Mouse (Mus musculus) neutrophil, adult 5-6 weeks (primary cell): ENCODE data around the gene Taf1a. TPM values are rescaled to one million over a fixed set of nuclear protein-coding genes. Genes with fewer than 3 reads are reported as not detected.
"Not testable (repeated sequence)": the region's sequence is repeated elsewhere in the genome, so short reads cannot be mapped to it uniquely, and the experiment has no call there.

Source experiments
- ATAC-seq: fragments of 151-379, 151-347 bp; 2 replicates; pipeline ENCODE4 v1.8.0; 2017; ENCODE audit warnings: mild to moderate bottlenecking, moderate TSS enrichment; ENCODE audit not compliant: insufficient number of reproducible peaks, poor library complexity, low FRiP score, severe bottlenecking; ENCODE audit errors: extremely low read depth
- total RNA-seq: library from RNA; stranded (forward); fragments of 200-1000 nt; gene quantifications from 2 replicates; pipeline ENCODE4 v1.2.3, GENCODE M21; 2017

Taf1a gene
- total RNA-seq, 1 experiment from 2014 or later, result 50.0 TPM

GRCm38 (mm10) chr1:183382621-183383020, 6.2 kb upstream of the Taf1a start:
- no peak for ATAC-seq

- ATAC-seq, result not testable (repeated sequence)
Observed at GRCm38 (mm10) chr1:183387421-183387820, 1.4 kb upstream of the Taf1a start.

- no peak for ATAC-seq
Observed at GRCm38 (mm10) chr1:183403396-183403795, 14.6 kb downstream of the Taf1a start.

- ATAC-seq, result no peak
Observed at GRCm38 (mm10) chr1:183414081-183414727, 25.4 kb downstream of the Taf1a start.

GRCm38 (mm10) chr1:183417873-183418272, 29.1 kb downstream of the Taf1a start, which contains the start of gene Hhipl2:
Hhipl2 (plus strand) TSS chr1:183418215.
- no peak for ATAC-seq

GRCm38 (mm10) chr1:183419741-183420140, 31.0 kb downstream of the Taf1a start:
- ATAC-seq, result no peak

GRCm38 (mm10) chr1:183420296-183420695, 31.5 kb downstream of the Taf1a start:
- ATAC-seq, result no peak

GRCm38 (mm10) chr1:183424100-183424499, 35.3 kb downstream of the Taf1a start:
- no peak for ATAC-seq

- ATAC-seq, result no peak
Observed at GRCm38 (mm10) chr1:183434918-183435317, 46.1 kb downstream of the Taf1a start.

GRCm38 (mm10) chr1:183439036-183439435, 50.3 kb downstream of the Taf1a start:
- peak; percentile 60 for ATAC-seq

GRCm38 (mm10) chr1:183442015-183442774, 53.4 kb downstream of the Taf1a start:
- ATAC-seq, result peak; percentile 64; the same call in 1 of the 2 replicates

GRCm38 (mm10) chr1:183453066-183453465, 64.3 kb downstream of the Taf1a start:
- no peak for ATAC-seq

Other genes starting within 250 kb of the Taf1a start
- gene Disp1, start 167.5 kb upstream of the Taf1a start, total RNA-seq, result 9.5 and 14.1 TPM in 2 replicates
- gene Aida, start 92.4 kb upstream of the Taf1a start, total RNA-seq, result 123 and 137 TPM in 2 replicates
- gene Brox, start 91.7 kb upstream of the Taf1a start, total RNA-seq, result 92.2 and 98.3 TPM in 2 replicates
- 179 and 182 TPM in 2 replicates for gene Mia3, start 19.4 kb upstream of the Taf1a start, total RNA-seq
- gene Hhipl2, start 29.2 kb downstream of the Taf1a start, total RNA-seq, result 0.23 and 0.37 TPM in 2 replicates